Mouse (Mus musculus) urinary bladder, postnatal 25 days (tissue): ENCODE results near the gene Dlx6.

Experiments
- DNase-seq: peaks from one replicate; pipeline ENCODE4 v3.0.0; 2022; ENCODE audit warnings: low spot score

Dlx6 gene

DNA sequence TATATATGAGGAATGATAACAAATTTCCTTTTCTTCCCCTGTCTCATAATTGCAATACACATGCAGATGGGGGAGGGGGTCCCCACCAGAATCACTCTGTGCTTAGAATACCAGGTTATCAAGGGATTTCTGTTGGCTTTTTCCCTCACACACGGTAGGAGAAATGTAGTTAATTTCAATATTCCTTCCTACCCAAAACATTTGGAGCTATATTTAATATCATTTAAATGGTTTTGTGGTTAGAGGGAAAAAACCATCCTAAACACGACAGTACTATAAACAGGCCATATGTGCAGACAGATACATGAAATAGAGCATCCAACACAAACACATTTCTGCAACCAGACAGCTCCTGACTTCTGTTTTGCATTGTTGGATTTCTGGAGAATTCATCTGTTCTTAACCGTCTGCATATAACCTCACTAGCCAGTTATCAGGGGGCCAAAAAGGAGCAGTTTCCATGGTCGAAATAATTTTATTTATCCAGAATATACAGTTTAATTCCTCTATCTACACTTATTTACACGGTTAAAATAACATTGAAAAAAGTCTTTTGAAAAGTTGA, 14.3 kb downstream of the Dlx6 start:
- no peak for DNase-seq

DNA sequence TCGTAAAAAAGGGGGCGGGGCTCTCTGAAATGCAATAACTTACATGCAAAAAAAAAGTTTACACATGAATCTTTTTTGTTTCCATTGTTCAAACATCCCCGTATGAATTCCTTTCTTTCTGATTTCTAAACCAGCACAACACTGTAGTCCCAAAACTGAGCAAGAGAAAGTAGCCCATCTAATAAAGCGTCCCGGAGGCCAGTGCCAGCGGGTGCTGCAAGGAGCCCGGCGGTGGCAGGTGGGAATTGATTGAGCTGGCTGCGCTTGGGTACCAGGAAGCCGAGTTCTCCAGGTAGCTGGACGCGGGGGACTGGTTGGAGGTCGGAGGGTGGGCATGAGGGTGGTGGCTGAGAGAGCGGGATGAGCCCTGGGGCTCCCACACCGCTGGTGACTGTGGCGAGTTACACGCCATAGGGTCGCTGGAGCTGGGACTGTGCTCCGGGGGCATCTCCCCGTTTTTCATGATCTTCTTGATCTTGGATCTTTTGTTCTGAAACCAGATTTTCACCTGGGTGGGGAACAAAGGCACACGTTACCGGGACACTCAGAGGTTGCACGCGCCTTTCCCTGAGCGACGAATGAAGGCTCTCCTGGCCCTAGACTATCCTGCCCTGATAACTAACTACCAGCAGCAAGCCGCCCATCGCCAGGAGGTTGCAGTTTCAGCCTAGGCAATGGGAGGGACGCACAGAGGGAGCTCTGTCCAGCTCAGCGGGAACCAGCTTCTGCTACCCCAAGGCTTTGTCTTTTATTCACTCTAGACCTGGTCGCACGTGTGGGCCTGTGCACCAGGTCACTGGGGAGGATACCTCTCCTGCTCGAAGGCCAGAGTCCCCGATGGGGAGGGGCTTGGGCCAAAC, 15.1 kb downstream of the Dlx6 start:
- DNase-seq: no peak

- no peak for DNase-seq
Measured at GRCm38 (mm10) chr6:6878841-6879291, 15.7 kb downstream of the Dlx6 start.

DNA sequence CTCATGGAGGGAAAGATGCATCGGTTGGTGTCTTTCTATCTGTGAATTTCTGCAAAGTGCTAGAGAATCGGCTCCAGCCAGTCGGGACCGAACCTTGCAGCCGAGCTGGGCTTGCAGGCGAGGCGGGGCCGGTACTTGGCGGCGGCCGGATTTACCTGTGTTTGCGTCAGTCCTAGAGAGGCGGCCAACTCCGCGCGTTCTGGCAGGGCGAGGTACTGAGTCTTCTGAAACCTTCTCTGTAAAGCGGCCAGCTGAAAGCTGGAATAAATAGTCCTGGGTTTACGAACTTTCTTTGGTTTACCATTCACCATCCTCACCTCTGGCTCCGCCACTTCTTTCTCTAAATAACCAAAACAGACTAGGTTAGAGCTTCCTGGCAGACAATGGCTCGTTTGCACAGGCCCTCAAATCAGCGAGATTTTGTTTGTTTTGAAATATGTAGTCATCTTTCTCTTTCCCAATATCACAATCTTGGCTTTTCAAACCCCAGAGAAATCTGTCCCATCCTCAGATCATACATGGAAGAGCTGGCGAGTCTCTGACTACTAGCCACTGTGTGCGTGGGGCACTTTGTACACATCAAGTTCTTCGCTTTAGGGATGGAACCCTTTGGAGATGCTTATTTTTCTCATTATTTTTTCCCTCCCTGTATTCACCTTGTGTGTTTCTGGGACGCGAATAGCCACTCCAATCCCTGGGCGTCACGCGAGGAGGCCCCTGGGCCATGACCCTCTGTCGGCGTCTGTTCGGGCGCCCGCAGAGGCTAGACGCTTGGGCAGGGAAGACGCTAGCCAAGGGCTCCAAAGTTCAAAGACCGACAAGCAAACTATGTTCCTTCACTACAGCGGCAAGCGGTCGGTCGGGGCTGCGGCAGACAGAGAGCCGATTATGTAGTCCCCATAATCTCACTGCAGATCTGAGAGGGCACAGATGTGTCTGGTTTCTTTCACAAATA, 16.5 kb downstream of the Dlx6 start:
- no peak for DNase-seq

DNA sequence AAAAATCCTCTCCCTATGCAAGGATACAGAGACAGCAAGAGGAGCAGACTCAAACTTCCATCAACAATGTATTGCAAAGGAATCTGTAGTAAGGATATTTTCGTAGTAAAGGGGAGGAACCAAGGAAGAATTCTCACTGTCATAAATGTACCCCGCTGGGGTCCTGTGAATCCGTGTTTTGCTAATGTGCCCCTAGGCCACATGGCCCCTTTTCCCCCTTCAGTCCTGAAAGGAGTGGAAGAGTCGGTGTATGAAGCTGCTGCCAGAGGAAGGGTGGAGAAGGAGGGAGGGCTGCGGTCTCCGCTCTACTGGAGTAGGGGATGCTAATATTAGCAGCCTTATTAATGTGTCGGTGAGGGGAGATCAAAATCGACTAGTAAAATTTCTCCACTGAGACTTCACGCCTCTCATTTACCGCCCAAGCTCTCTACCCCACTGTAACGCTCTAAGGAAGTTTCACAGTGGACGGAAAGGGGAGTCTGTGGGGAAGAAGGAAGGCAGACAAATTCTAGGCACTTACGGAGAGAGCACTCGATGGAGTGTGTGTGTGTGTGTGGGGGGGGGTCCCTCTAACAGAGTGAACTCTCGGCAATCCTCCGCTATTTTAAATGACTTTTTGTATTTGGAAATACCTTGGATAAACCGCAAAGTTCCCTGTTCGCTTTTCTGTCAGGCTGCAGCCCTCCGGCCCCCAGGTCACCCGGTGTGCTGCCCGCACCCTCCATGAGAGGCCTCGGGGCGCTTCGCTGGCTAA, 17.4 kb downstream of the Dlx6 start:
- no peak for DNase-seq

- no peak for DNase-seq
Measured at GRCm38 (mm10) chr6:6881115-6881637, 18.0 kb downstream of the Dlx6 start.

- DNase-seq: peak; percentile 19
Measured at GRCm38 (mm10) chr6:6881638-6882190, 18.6 kb downstream of the Dlx6 start, which contains the start of gene Dlx5. Dlx5 (minus strand) TSS chr6:6882085.

- no peak for DNase-seq
Measured at GRCm38 (mm10) chr6:6882266-6882797, 19.2 kb downstream of the Dlx6 start.

DNA sequence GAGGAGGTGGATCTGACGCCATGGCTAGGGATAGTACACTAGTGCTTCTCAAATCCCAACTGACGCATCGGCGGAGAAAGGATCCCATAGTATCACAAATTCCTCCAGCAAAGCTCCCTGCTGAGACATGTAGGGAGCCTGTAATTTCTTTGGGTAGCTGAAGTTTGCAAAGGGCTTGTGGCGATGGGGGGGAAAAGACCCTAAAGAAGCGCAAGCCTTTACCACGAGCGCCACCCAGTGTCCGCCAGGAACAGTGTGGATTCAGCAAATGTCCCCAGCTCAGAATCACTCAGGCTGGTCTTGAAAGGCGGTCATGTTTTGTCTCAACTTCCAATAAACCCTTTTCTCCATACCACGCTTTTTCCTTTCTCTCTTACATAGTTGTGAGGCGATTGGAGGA, 21.8 kb downstream of the Dlx6 start:
- DNase-seq: no peak

- DNase-seq: no peak
Measured at GRCm38 (mm10) chr6:6886225-6886624, 23.1 kb downstream of the Dlx6 start.

- DNase-seq: no peak
Measured at GRCm38 (mm10) chr6:6890047-6890446, 26.9 kb downstream of the Dlx6 start.

DNA sequence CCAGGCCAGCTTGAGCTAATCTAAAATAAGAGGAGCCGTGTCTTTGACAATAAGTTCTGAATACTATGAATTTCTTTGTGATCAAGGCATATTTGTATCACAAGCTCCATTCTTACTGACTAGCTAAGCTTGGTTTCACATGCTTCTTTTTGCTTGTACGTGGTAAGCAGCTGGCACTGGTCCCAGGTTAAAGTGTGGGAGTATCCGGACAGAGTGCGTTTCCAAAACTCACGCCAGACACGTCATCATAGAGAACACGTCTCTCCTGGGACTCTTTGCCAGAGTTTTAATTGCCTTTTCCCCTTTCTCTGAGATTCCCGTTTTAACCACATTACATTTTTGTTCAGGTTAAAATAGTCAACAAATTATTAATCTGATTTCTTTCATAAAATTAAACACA, 46.5 kb downstream of the Dlx6 start:
- DNase-seq: peak; percentile 45

DNA sequence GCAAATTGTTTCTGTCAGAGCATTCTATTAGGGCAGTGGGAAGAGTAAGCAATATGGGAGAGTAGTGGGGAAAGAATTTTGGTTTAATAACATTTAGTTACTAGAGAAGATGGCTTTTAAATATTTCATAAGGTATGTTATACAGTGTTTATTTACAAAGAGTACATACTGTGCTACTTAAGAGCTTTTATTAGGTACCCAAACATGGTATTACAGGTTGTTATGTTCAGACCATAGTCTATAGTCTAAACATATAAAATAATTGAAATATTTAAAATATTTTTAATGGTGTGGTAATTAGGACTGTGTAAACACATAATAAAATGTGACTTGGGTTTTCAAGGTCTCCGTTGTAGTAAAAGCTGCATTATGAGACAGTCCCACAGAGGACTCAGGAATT, 51.2 kb downstream of the Dlx6 start:
- DNase-seq: no peak

- peak; percentile 12 for DNase-seq
Measured at GRCm38 (mm10) chr6:6914849-6915525, 51.9 kb downstream of the Dlx6 start.

- DNase-seq: no peak
Measured at GRCm38 (mm10) chr6:6915526-6915915, 52.4 kb downstream of the Dlx6 start.

DNA sequence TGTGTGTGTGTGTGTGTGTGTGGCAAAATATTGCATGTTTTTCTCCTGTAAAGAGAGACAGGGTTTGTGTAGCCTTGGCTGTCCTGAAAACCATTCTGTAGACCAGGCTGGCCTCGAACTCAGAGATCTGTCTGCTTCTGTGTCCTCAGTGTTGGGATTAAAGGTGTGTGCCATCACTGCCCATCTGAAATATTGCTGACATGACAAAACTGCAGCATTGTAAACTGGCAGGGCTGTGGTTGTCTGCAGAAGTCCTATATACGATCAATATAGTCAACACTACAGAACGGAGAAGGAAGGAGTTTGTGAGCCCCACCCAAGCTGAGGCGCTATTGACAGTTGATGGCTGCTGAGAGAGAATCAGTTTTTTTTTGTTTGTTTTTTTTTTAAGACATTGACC, 54.2 kb downstream of the Dlx6 start:
- no peak for DNase-seq
